Mouse (Mus musculus) mouse embryonic stem cell (cell line): ENCODE measurements around the gene Asb1.

Experiments used
- in situ Hi-C, 2 experiments: fragments of 300-500 bp; cut with MboI; formaldehyde crosslinking; loops; 1 replicate in 1 of 2; 3 replicates in 1 of 2; pipeline ENCODE4 v1.14.3; 2019 to 2020; ENCODE audit warnings: low sequenced_read_pairs in 2 of 2, low pct_unique_long_range_greater_than_20kb in 1 of 2, mixed read lengths in 1 of 2; ENCODE audit not compliant: unreplicated experiment in 1 of 2

Gene Asb1

DNA sequence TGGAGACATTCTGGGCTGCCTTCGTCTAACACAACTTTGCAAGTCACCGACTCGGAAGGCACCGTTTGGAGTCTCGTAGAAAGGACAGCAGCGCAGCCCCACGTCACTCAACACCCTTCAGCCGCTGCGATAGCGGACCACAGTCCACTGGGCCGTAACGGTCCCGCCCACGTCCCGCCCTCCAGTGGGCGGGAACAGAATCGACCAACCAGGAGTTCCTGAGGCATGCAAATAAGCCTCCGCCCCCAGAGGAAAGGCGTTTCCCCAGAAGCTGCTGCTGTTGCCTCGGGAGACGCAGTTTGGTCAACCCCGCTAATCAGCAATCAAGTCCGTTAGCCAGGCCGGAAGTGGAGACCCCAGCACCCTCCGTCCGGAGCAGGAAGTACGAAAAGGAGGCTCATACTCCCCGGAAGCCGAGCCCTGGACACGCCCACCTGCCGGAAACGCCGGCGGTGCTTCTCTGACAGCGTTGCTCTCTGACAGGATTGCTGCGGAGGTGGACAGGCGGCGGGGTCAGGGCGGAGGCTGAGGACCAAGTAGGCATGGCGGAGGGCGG is at the start of gene Asb1:
TSS of gene Asb1 (plus strand) at position 274 of the 556 bp plus-strand sequence.
- in situ Hi-C loops = no loop called here

DNA sequence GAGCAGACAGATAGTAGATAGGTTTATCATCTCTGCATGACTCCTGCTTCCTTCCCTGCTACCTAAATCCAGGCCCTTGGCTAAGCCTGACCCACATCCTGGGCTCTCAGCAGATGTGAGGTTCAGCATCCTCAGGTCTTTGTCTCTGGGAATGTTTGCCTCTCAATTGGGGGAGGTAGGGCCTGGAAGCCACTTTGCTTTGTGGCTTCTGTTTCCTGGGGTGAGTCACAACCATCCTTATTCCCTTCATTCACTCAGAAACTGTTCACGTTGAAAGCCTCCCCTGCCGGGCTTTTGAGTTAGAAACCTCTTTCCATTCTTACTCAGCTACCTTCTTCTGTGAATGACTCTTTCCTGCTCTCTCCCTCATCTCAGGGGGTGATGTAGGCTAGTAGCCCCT is 47.6 kb upstream of the Asb1 start:
- in situ Hi-C loops = no loop called here

DNA sequence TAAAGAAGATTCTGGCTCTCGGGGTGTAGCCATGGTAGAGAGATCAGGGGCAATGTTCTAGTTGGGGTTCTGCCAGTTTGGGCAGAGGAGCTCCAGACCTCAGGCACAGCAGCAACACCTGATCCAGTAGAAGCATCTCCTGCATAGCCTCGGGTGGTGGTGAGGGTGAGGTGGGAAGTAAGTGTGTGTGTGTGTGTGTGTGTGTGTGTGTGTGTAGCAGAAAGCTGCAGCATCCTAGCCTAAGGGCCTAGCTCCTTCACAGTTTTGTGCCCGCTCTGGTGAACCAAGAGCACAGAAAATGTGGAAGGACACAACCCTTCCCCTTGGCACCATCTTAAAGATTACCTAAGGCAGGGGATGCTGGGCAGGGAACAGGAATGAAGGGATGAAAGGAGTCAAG is 46.4 kb upstream of the Asb1 start:
- in situ Hi-C loops = no loop called here

DNA sequence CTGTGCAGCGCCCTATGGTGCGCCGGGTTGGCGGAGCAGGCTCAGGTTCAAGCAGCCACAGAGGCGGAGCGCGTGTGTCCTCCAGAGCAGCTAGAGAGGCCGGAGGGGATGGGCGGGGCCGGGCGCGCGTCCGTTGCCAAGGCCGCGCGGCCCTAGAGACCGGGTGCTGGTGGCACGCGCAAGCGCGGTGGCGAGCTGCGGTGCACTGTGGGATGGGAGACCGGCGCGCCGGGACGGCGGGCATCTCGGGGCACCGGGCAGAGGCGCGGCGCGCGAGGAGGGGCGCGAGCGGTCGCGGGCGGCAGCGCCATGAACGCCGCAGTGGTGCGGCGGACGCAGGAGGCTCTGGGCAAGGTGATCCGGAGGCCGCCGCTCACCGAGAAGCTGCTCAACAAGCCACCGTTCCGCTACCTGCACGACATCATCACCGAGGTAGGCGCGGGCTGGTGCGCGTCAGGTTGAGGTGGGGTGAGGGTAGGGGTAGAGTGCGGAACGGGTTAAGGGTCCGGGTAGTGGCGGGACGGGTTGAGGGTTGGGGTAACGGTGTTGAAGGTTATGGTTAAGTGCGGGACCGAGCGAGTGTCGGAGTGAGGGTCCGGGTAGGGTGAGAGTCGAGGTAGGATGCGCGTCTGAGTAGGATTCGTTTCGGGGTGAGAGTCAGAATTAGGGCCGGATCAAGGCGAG is 45.7 kb upstream of the Asb1 start, which contains the start of gene Traf3ip1:
TSS of gene Traf3ip1 (plus strand) at position 191 of the 684 bp plus-strand sequence.
- in situ Hi-C loops = no loop called here

DNA sequence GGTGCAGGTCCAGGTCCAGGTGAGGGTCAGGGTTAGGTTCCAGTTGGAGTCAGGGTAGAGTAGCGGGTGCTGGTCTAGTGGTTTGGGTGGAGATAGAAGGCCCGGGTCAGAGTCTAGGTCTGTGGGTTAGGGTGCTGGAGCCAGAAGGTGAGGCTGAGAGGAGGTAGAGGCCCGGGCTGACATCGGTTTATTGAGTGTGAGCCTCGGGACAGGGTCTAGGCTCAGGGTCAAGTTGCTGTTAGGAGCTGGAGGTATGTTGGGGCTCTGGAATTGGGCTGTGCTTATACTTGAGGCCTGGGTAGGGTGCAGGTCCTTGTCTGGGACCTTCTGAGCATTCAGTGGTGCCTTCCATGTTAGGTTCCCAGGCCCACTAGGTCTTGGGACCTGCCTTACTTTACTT is 45.0 kb upstream of the Asb1 start:
- in situ Hi-C loops = no loop called here

DNA sequence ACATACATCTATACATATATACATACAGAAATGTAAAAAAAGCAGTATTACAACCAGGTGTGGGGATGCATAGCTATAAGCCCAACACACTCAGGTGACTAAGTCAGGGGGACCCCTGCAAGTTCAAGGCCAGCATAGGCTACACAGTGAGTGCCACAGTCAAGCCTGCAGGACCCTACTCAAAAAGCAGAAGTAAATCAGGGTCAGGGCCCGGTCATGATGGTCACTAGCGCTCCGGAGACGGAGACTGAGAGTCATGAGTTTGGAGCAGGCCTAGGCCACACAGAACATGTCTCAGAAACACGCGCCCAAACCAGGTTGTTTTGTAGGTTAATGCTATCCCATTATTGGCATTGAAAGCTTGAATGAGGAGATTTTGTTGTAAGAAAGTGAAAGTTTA is 41.8 kb upstream of the Asb1 start:
- in situ Hi-C loops = no loop called here

DNA sequence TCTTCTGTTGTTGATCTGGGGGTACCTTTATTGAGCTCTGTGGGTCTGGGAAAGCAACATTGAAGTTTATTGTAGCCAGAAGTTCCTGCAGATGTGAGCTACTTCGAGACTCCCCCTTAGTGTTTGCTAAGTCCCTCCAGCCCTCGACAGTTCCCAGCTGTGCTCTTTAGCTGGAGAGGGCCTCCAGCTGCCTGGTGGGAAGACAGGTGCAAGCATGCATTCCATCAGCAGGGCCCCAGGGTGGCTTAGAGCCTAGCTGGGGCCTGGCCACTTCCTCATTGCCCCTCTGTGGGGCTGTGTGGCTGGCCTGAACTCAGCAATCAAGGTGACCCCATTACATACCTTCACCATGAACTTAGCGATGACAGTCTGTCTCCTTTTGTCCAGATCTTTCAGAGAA is 35.7 kb upstream of the Asb1 start:
- in situ Hi-C loops = no loop called here

DNA sequence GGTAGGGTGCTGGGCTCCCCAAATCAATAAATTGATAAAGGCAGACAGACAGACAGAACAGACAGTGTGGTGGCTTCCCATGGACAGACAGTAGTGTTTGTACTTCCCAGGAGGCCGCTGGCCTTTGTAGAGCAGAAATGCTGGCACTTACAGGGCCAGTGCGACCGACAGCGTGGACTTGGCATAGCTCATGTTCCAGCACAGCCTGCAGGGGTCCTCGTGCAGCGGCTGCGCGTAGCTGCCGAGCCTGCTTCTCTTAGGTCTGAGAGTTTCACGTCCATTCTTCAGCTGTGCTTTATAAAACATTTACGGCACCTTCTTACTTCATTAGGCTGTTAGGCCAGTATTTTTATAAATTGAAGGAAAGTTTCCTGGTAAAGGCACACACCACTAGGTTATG is 25.4 kb upstream of the Asb1 start:
- in situ Hi-C loops = no loop called here

DNA sequence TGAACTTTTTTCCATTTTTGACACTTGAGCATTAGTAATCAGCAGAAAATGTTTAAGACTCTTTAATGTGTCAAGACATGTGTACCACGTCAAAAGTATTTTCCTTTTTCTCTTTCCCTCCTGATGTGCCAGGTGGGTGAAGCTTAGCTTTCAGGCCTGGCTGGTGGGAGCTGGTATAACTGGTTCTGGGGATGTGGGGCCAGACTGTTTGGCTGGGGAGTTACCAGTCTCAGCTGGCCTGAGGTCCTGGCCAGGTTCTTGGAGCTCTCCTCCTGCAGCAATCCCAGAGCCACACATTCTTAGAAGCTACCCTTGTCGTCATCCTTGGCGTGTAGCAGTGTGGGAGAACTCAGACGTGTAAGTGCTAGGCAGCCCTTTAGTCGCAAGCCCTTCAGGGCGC is 24.7 kb upstream of the Asb1 start:
- in situ Hi-C loops = no loop called here

DNA sequence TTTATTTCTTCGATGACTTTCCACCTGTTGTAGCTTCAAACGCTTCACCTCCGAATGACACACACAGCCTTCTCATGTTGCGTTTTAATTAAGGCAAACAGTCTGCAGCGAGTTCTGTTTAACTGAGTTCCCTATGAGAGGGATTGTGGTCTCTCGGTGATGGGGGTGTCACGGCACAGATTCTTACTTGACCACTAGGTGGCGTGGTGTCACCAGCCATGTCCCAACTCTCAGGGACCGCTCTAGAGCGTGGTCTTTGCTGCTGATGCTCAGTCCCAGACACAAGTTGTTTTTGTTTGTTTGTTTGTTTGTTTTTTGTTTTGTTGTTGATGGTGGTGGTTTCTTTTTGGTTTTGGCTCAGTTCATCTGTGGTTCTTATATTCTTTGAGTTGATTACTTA is 16.6 kb upstream of the Asb1 start:
- in situ Hi-C loops = no loop called here

DNA sequence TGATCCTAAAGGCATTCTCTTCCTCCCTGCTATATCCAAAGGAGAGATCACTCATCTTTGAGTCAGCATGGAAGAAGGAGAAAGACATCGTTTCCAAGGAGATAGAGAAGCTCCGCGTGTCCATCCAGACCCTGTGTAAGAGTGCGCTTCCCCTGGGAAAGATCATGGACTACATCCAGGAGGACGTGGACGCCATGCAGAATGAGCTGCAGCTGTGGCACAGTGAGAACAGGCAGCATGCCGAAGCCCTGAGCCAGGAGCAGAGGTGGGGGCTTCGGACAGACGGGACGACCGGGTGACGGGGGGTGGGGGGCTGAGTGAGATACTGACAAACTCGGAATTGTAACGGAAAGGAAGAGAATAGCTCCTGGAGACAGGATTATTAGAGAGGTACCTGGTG is 14.5 kb upstream of the Asb1 start:
- in situ Hi-C loops = no loop called here

DNA sequence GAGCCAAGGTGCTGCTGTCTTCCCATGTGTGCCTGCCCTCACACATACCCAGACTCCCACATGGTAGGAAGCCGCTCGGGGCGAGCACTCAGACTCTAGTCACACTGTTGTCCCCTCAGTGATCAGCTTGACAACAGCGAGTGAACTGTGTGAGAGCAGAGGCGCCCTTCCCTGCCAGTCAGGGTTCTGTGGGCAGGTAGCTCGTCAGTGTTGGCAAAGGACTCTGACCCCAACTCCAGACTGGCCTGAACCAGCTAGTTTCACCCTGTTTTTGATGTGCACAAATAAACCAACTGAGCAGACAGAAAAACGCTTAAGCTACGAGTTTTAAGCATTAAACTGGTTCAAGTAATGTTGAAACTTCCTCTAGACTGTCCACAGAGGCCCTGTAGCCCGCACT is 10.2 kb upstream of the Asb1 start:
- in situ Hi-C loops = no loop called here

DNA sequence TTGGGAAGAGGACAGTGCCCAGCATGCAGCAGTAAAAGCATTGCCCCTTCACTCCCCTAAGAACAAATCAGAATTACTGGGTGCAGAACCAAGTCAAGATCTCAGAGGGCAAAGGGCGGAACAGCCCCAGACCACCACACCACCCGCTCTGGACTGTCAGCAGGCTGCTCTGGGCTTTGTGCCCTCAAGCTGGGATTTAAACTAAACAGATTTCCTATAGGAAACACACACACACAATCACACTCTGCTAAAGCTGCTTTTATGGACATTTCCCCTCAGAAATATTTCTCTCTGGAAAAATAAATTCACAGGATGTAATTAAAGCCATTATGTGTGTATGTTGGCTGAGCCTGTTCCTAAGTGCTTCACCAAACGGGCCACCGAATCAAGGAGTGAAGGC is 8.1 kb upstream of the Asb1 start:
- in situ Hi-C loops = no loop called here

DNA sequence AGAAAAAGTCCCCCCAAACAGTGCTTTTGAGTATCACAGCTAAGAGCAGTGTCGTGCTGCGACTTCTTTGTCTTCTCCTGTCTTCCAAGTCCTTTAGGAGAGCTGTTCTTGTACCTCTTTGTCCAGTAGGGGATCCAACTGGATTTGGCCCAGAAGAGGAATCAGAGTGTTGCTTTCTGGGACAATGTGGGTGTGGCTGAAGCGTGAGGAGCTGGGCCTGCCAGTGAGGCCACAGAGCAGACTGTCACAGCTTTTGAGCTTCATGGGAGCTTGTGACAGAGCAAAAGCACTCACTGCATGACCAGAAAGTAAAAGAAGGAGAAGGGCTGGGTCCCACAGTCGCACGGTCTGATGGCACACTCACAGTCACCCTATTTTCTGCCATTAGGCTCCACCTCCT is 7.5 kb upstream of the Asb1 start:
- in situ Hi-C loops = no loop called here

DNA sequence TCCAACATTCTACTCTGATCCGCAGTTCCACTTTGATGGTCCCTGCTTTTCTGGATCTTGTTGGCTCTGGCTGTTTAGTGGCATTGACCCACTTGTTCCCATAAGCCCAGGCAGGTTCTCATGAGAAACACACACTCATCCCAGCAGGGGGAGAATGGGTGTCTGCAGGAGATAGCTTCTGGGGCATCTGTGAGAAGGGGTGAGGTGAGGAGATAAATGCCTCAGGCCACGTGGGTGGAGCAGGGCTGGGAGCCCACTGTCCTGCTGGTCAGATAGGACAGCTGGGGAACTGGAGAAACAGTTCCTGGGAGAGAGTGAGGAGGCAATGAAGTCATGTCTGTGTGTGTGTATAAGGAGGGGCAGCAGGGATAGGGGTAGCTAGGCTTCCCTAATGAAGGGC is 6.9 kb upstream of the Asb1 start:
- in situ Hi-C loops = no loop called here

DNA sequence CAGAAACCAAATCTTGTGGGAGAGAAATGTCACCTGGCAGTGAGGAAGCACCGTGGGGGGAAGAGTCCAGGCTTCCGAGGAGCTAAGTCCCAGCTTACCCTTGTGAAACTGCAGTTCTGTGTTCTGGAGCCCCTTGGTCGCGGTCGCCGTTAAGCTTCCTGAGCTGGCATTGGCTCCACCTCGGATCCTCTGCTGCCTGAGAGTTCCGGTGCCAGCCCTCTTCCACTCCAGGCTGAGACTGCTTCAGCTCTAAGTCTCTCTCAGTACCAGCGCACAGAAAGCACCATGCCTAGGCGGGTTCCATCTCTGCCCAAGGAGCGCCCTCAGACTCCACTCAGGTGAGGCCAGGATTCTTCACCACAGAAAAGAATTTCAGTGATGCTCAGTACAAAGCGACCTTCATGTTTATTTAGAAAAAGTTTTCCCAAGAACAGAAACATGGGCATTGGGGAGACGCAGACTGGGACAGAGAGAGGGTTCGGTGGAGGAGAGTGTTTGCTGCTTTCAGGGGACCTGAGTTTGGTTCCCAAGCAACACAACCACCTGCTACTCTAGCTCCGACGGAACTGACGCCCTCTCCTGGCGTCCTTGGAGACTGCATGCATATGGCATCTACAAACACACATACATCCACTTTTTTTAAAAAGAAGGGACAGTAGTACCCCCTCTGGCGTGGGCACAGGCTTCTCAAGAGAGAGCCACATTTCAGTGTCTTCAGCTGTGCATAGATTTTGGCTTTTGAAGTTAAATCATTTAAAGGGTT is 6.2 kb upstream of the Asb1 start:
- in situ Hi-C loops = no loop called here

DNA sequence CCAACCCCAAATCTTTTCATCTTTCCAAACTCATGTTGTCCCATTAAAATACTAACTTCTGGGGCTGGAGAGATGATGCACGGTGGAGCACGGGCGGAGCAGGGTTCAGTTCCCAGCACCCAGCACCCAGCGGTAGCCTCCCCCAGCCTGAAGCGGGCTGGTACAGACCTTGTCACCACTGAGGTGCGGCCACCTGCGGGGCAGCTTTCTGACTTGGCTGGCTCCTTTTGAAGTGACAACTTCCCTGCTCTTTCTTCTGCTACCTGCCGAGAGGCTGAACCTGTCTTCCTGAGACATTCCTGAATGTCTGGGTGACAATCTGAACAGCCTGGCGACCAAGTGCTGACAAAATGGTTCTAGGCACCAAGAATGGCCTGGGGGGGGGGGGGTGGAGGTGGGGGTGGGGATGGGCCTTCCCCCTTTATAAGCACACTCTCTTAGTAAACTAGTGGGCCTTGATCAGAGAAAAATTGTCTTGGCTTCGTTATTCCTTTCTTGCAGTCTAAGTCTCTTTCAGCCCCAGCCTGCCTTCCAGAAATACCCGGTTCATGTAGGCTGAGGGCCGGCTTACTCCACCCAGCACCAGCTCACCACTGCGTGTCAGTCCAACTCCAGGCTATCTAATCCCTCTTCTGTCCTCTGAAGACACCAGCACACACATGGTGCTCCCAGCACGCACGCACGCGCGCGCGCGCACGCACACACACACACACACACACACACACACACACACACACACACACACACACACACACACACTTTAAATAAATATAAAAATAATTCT is 2.4 kb upstream of the Asb1 start:
- in situ Hi-C loops = no loop called here

DNA sequence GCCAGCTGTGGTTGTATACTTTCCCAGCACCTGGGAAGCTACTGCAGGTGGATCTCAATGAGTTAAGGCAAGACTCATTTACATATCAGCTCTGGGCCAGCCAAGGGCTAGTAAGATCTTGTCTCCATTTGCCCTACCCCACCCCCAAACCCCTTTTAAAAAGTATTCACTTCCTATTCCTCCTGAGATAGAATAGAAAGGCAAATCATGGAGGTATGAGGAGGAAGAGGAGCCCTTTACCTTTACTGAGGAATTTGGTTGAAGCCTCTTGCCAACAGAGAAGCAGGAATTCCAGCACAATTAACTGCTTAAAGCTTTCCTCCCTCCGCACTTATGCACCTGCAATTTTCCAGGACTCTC is 1.8 kb upstream of the Asb1 start:
- in situ Hi-C loops = no loop called here

DNA sequence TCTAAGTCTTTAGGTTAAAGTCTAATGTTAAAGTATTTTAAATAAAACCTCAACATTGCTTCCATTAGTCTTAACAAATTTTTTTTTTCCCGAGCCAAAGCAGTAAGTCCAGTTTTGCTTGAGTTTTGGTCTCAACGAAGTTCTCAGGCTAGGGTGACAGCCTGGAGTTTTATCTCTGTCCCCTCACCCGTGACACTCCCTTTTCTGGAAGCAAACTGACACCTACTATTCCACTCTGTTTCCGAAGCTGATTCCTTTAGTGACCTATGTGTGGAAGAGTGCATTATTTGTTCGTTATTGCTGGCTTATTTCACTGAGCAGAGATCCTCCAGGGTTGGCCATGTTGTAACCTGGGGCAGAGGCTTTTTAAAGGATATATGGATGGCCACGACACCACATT is 1.1 kb upstream of the Asb1 start:
- in situ Hi-C loops = no loop called here
